Mouse (Mus musculus) CH12.LX (cell line): ENCODE data around the gene Lmf1. TPM values are rescaled to one million over a fixed set of nuclear protein-coding genes. Genes with fewer than 3 reads are reported as not detected.

Experiments used
- DNase-seq: peaks from one replicate; pipeline ENCODE4 v3.0.0-alpha.2; 2013; ENCODE audit errors: extremely low read depth
- H3K27ac ChIP-seq: 2 replicates; pipeline ENCODE4 v1.5.1; 2012; ENCODE audit warnings: low read depth, mild to moderate bottlenecking, control low read depth, moderate library complexity; ENCODE audit not compliant: insufficient read depth
- H3K27me3 ChIP-seq: replicated peaks from 2 replicates; pipeline ENCODE3; 2012; ENCODE audit warnings: inconsistent platforms
- H3K36me3 ChIP-seq, 2 experiments: replicated peaks in 1 of 2; 2 replicates each; pipeline versions ENCODE3 to v1.6.1; 2012; ENCODE audit warnings: inconsistent platforms in 1 of 2, low read length in 1 of 2, mild to moderate bottlenecking in 1 of 2, mixed read lengths in 1 of 2, moderate library complexity in 1 of 2; ENCODE audit not compliant: control insufficient read depth in 1 of 2, insufficient read depth in 1 of 2
- H3K4me1 ChIP-seq, 2 experiments: 2 replicates each; pipeline ENCODE4 v1.6.1; 2012; ENCODE audit warnings: inconsistent platforms in 1 of 2, moderate library complexity in 1 of 2; ENCODE audit not compliant: insufficient read depth in 2 of 2, control insufficient read depth in 1 of 2
- H3K4me2 ChIP-seq: 2 replicates; pipeline ENCODE4 v1.6.1; 2012; ENCODE audit warnings: low read depth, mild to moderate bottlenecking, control low read depth; ENCODE audit not compliant: poor library complexity, insufficient read depth, severe bottlenecking
- H3K4me3 ChIP-seq, 3 experiments: fragments of 150-350 bp in 1 of 3; sonication (generic) in 1 of 3; replicated peaks in 1 of 3; 2 replicates each; pipeline versions ENCODE3 to v1.5.1; 2011 to 2012; ENCODE audit warnings: low read depth in 2 of 3, low read length in 2 of 3, mild to moderate bottlenecking in 2 of 3, moderate library complexity in 2 of 3, control low read depth in 1 of 3, improper control_type of control experiment in 1 of 3, inconsistent platforms in 1 of 3, mixed read lengths in 1 of 3; ENCODE audit not compliant: poor library complexity in 1 of 3
- H3K79me2 ChIP-seq: replicated peaks from 2 replicates; pipeline ENCODE4 v1.6.1; 2012; ENCODE audit warnings: mild to moderate bottlenecking, moderate library complexity; ENCODE audit not compliant: control insufficient read depth, poor library complexity, insufficient read depth, severe bottlenecking; ENCODE audit errors: extremely low read depth
- H3K9ac ChIP-seq: 2 replicates; pipeline ENCODE4 v1.6.1; 2012; ENCODE audit warnings: low read depth, mild to moderate bottlenecking, control low read depth, moderate library complexity; ENCODE audit not compliant: insufficient read depth
- H3K9me3 ChIP-seq: replicated peaks from 2 replicates; pipeline ENCODE3; 2012; ENCODE audit warnings: low read length, inconsistent platforms, mixed read lengths
- JUN ChIP-seq: IDR thresholded peaks from 2 replicates; pipeline ENCODE4 v1.6.1; 2011; ENCODE audit warnings: low read depth, mild to moderate bottlenecking, low read length, improper control_type of control experiment, moderate library complexity; ENCODE audit not compliant: insufficient read depth
- KAT2A ChIP-seq: IDR thresholded peaks from 2 replicates; pipeline ENCODE4 v1.6.1; 2012; ENCODE audit warnings: low read length, improper control_type of control experiment, inconsistent platforms; ENCODE audit not compliant: insufficient replicate concordance
- MAX ChIP-seq: IDR thresholded peaks from 2 replicates; pipeline ENCODE4 v1.6.1; 2011; ENCODE audit warnings: low read length, improper control_type of control experiment
- USF1 ChIP-seq: IDR thresholded peaks from 2 replicates; pipeline ENCODE4 v1.6.1; 2014; ENCODE audit warnings: low read depth, mild to moderate bottlenecking, inconsistent platforms, low read length, improper control_type of control experiment
- dilution Hi-C: fragments of 300-500 bp; cut with MboI; formaldehyde crosslinking; loops from 2 replicates; pipeline ENCODE4 v1.14.3; 2020; ENCODE audit warnings: low sequenced_read_pairs; ENCODE audit not compliant: extremely low pct_unique_long_range_greater_than_20kb, extremely low pct_ligation_motif_present
- in situ Hi-C: fragments of 300-500 bp; cut with MboI; formaldehyde crosslinking; loops from 3 replicates; pipeline ENCODE4 v1.14.3; 2019; ENCODE audit warnings: low sequenced_read_pairs, low pct_ligation_motif_present, low pct_unique_long_range_greater_than_20kb, mixed read lengths
- polyA plus RNA-seq: library from polyadenylated mRNA; unstranded; fragments of >175 nt; gene quantifications from 2 replicates; pipeline ENCODE4 v1.2.1, GENCODE M21; 2012; ENCODE audit warnings: low read depth; ENCODE audit not compliant: insufficient read length
- total RNA-seq, 2 experiments: library from RNA; depleted of rRNA; stranded (reverse); fragments of 300-350 nt in 1 of 2; fragments of >200 nt in 1 of 2; gene quantifications; 2 replicates each; pipeline ENCODE4 v1.2.3; 2012 to 2014

Lmf1 gene
- total and polyA plus RNA-seq, 3 experiments: 13.3 to 26.9 (median 15.2) TPM

- Histone ChIP-seq H3K9me3 (peaks cover 6% of the 10 kb centered on the region), H3K4me3 (no peak within 1 kb of the TSS), H3K4me2 (no peak within 1 kb of the TSS), H3K4me1 (peaks cover 13 to 24% of the 10 kb centered on the region in 2 experiments), H3K27me3 (peaks cover 93% of the 10 kb centered on the region), H3K79me2 (no peaks in the 10 kb centered on the region), H3K9ac (no peak within 1 kb of the TSS)
- peak; percentile 24 for DNase-seq
- dilution Hi-C loops: no loop called here
- in situ Hi-C loops: no loop called here
- TF ChIP-seq JUN (no peak), USF1 (0 out of 2 replicates have a peak, but pooled peaks have one; percentile 4)
- TF ChIP-seq, all 38 proteins: peak for 1
- no peaks in the 10 kb centered on the region for H3K36me3 ChIP-seq
- H3K27ac ChIP-seq: no peak within 1 kb of the TSS
Measured at GRCm38 (mm10) chr17:25570648-25571452, 8.0 kb upstream of the Lmf1 start, which contains the start of gene Sox8. Gene Sox8 (minus strand): TSS chr17:25570686.

GRCm38 (mm10) chr17:25571453-25571820 is 7.4 kb upstream of the Lmf1 start:
- H3K27me3 ChIP-seq: peaks cover 94% of the 10 kb centered on the region
- in situ Hi-C loops: no loop called here
- no peak overlapping the region for H3K27ac ChIP-seq
- H3K79me2 ChIP-seq: no peaks in the 10 kb centered on the region
- H3K9me3 ChIP-seq: peaks cover 6% of the 10 kb centered on the region
- dilution Hi-C loops: no loop called here
- no peak overlapping the region for H3K4me3 ChIP-seq
- H3K4me2 ChIP-seq: no peak overlapping the region
- peaks cover 10 to 24% of the 10 kb centered on the region in 2 experiments for H3K4me1 ChIP-seq
- no peaks in the 10 kb centered on the region for H3K36me3 ChIP-seq
- no peak for DNase-seq
- no peak overlapping the region for H3K9ac ChIP-seq
- TF ChIP-seq USF1 (no peak), MAX (no peak)

DNA sequence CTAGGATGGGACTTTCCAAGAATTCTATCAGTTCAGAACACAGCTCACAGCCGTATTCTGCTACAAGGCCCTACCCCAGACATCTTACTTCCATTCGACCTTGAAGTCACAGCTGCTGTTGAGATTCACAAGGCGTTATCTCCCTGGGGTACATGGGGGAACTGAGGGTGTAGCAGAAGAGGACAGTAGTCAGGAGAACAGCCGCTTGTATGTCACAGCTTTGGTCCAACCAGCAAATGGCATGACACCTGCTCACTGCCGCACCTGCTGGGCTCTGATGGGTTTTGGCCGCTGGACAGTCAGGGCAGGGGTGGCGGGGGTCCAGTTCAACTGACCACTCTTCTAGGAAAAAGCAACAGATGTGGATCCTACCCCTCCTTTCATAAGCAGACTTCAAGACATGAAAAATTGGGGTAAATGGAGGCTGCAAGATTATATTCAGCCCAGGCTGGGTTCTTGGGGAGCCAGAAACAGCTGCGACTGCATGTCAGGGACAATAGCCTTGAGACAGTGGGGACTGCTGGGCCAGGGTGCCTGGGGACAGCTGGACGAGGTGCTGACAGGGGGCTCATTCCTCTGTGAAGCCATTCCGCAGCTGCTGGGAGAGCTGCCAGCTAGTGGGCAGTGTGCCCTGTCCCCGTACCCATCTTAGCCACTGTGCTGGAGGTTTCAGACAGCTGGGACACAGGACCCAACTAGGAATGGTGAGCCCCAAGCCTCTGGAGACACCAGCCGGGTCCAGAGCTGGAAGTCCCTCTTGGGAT is 3.5 kb upstream of the Lmf1 start:
- H3K79me2 ChIP-seq: no peaks in the 10 kb centered on the region
- TF ChIP-seq KAT2A: no peak
- DNase-seq: no peak
- H3K4me2 ChIP-seq: no peak overlapping the region
- H3K4me3 ChIP-seq: no peak overlapping the region
- in situ Hi-C loops: no loop called here
- no peak overlapping the region for H3K9ac ChIP-seq
- H3K9me3 ChIP-seq: peaks cover 2% of the 10 kb centered on the region
- H3K27ac ChIP-seq: no peak overlapping the region
- H3K4me1 ChIP-seq: peaks cover 9 to 48% of the 10 kb centered on the region in 2 experiments; a peak in 3 of 4 replicates
- peaks cover 69% of the 10 kb centered on the region for H3K27me3 ChIP-seq
- dilution Hi-C loops: no loop called here
- H3K36me3 ChIP-seq: peaks cover 0 to 2% of the 10 kb centered on the region in 2 experiments
